Mouse (Mus musculus) liver, embryonic 15.5 days (tissue): ENCODE measurements at regions not wholly inside any gene's neighbourhood (a gene's known extent, or its start where the extent isn't known, plus 50 kb on each side); places are given as distances from the start of the nearest gene placed in this dataset.

Source experiments
- ATAC-seq: fragments of 200-750 bp; cut with Nextera tagmentation; 2 replicates; pipeline ENCODE4 v1.8.0; 2017; ENCODE audit warnings: moderate number of reproducible peaks, mild to moderate bottlenecking, moderate library complexity; ENCODE audit not compliant: insufficient read depth
- H3K27ac ChIP-seq: fragments of 300-500 bp; sonication (generic); replicated peaks from 2 replicates; pipeline ENCODE4 v1.5.1; 2015; ENCODE audit warnings: mild to moderate bottlenecking, inconsistent platforms
- H3K27me3 ChIP-seq: fragments of 300-500 bp; sonication (generic); 2 replicates; pipeline ENCODE4 v1.6.1; 2015; ENCODE audit warnings: mild to moderate bottlenecking, inconsistent platforms
- H3K36me3 ChIP-seq: fragments of 300-500 bp; sonication (generic); replicated peaks from 2 replicates; pipeline ENCODE4 v1.6.1; 2015; ENCODE audit warnings: moderate library complexity, mild to moderate bottlenecking, inconsistent platforms
- H3K4me1 ChIP-seq: fragments of 300-500 bp; sonication (generic); replicated peaks from 2 replicates; pipeline ENCODE4 v1.6.1; 2015; ENCODE audit warnings: inconsistent platforms
- H3K4me2 ChIP-seq: fragments of 300-500 bp; sonication (generic); 2 replicates; pipeline ENCODE4 v1.6.1; 2015; ENCODE audit warnings: moderate library complexity, mild to moderate bottlenecking, inconsistent platforms
- H3K4me3 ChIP-seq: fragments of 300-500 bp; sonication (generic); replicated peaks from 2 replicates; pipeline ENCODE4 v1.5.1; 2015; ENCODE audit warnings: mild to moderate bottlenecking, inconsistent platforms
- H3K9ac ChIP-seq: fragments of 300-500 bp; sonication (generic); 2 replicates; pipeline ENCODE4 v1.6.1; 2015; ENCODE audit warnings: moderate library complexity, mild to moderate bottlenecking, inconsistent platforms
- H3K9me3 ChIP-seq: fragments of 300-500 bp; sonication (generic); replicated peaks from 2 replicates; pipeline ENCODE4 v1.6.1; 2016; ENCODE audit warnings: inconsistent platforms
- WGBS: fragments of 180-500 bp; shearing (Covaris S2); methylation state at CpG from one replicate; pipeline ENCODE4 v1.1.7; 2015; ENCODE audit warnings: mixed read lengths; ENCODE audit not compliant: insufficient replicate concordance; 5-methylcytosine and 5-hydroxymethylcytosine counted together

DNA sequence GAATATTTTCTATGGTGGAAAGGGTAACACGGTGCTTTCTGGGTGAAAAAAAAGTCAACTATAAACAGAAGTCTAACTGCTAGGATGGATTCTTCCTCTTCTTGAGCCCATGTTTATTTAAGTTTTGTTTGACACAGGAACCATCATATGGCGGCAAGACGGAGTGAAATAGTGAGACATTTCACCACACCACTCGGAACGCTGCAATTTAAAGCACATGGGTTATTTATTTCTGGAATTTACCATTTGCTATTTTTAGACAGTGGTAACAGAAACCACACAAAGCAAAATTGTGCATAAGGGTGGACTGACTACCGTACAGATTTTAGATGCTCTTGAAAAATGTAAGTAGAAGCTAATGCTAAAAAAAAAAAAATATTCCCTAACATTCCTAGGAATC is 103.1 kb upstream of the Ldb2 start:
- Histone ChIP-seq H3K4me3 (no peak overlapping the region), H3K4me1 (no peaks in the 10 kb centered on the region), H3K27ac (no peak overlapping the region), H3K4me2 (no peak overlapping the region), H3K9me3 (no peaks in the 10 kb centered on the region), H3K36me3 (no peaks in the 10 kb centered on the region), H3K9ac (no peak overlapping the region), H3K27me3 (no peaks in the 10 kb centered on the region)
- ATAC-seq: no peak
- 47% methylated on average over 6 of the region's 6 CpGs for WGBS

DNA sequence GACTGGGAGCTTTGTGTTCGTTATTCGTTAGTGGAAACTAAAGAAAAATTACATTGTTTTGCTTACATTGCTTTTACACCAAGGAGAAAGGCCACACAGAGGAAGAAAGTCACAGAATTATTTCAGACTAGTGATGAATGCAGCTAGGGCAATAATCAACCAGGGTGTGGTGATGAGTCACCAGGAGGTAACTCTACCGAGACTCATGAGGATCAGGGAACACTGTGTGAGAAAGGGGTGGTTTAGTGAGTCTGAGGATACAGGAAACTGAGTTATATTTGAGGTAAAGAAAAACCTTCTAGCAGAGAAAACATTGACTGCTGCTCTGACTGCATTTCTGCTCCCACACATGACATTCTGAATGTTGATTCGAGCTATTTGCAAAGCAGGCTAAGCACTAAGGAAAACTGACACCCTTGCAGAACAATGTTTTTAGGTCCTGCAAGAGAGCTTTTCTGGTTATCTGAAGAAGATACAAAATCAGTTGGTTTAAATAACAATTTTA is 87.1 kb upstream of the Ldb2 start:
- 44% methylated on average over 4 of the region's 4 CpGs for WGBS
- Histone ChIP-seq H3K36me3 (no peaks in the 10 kb centered on the region), H3K27me3 (no peaks in the 10 kb centered on the region), H3K4me1 (no peaks in the 10 kb centered on the region), H3K9ac (no peak overlapping the region), H3K9me3 (no peaks in the 10 kb centered on the region), H3K4me2 (no peak overlapping the region), H3K4me3 (no peak overlapping the region), H3K27ac (no peak overlapping the region)
- ATAC-seq: no peak

DNA sequence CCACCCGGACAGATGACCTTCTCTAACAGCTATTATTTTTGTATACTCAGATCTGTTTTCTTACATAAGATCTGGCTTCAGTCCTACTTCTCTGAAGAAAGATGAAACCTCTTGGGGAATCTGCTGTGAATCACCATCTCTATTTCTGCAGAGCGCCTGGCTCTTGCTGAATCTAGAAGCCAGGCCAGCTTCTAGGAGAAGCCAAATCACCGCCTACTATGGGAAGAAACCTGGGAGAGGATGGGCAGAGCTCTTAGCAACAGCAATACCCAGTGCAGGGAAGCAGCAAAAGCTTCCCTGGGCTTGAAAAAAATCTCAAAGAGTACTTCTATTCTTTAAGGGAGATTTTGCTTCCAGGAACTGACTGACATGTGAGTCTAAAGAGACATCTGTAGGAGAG is 77.5 kb upstream of the Ldb2 start:
- no peaks in the 10 kb centered on the region for H3K27me3 ChIP-seq
- H3K4me1 ChIP-seq: no peaks in the 10 kb centered on the region
- no peak overlapping the region for H3K27ac ChIP-seq
- ATAC-seq: no peak
- H3K4me2 ChIP-seq: no peak overlapping the region
- H3K9me3 ChIP-seq: no peaks in the 10 kb centered on the region
- WGBS: 51% methylated on average over 3 of the region's 3 CpGs
- no peak overlapping the region for H3K9ac ChIP-seq
- no peaks in the 10 kb centered on the region for H3K36me3 ChIP-seq
- no peak overlapping the region for H3K4me3 ChIP-seq

DNA sequence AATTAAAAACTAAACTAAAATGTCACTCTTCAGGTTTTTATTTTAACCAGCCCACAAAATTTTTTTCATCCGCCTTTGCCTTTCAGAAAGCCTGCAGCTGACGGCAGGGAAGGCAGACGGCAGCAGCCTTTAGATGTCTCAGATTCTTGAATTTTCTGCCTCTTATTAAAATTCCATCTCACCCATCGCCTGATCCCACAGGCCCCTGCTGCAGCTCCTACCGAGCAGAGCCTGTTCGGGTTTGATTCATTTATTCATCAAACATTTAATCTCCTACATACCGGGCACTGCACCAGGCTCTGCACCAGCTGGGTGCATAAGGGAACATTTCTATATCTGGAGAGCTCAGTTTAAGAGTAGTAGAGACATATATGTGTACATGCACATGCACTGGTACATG is 72.8 kb upstream of the Ldb2 start:
- no peak overlapping the region for H3K4me2 ChIP-seq
- H3K27ac ChIP-seq: no peak overlapping the region
- H3K4me3 ChIP-seq: no peak overlapping the region
- WGBS: 63% methylated on average over 7 of the region's 7 CpGs
- ATAC-seq: no peak
- H3K9me3 ChIP-seq: no peaks in the 10 kb centered on the region
- H3K36me3 ChIP-seq: no peaks in the 10 kb centered on the region
- H3K9ac ChIP-seq: no peak overlapping the region
- no peaks in the 10 kb centered on the region for H3K4me1 ChIP-seq
- H3K27me3 ChIP-seq: no peaks in the 10 kb centered on the region

DNA sequence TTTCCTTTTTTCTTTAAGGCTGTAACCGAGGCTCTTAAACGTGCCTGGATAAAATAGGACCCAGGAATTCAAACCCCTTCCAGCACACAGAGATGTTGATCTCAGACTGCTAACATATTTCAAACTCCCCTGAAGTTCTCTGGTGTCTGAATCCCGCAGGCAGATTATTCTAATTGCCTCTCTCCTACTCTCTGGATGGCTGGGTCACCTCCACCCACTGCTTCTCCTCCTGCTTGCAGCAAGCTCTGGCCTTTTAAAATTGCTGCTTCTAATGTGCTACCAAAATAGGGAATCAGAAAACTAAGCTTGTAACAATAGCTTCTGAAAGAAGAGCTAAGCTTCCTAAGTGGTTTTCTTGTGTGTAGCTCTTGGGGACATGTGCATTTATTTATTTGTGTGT is 64.4 kb upstream of the Ldb2 start:
- no peaks in the 10 kb centered on the region for H3K4me1 ChIP-seq
- H3K27me3 ChIP-seq: no peaks in the 10 kb centered on the region
- H3K9me3 ChIP-seq: no peaks in the 10 kb centered on the region
- H3K4me3 ChIP-seq: no peak overlapping the region
- no peak overlapping the region for H3K4me2 ChIP-seq
- H3K27ac ChIP-seq: no peak overlapping the region
- ATAC-seq: no peak
- H3K9ac ChIP-seq: no peak overlapping the region
- WGBS: 42% methylated on average over 3 of the region's 3 CpGs
- H3K36me3 ChIP-seq: no peaks in the 10 kb centered on the region

DNA sequence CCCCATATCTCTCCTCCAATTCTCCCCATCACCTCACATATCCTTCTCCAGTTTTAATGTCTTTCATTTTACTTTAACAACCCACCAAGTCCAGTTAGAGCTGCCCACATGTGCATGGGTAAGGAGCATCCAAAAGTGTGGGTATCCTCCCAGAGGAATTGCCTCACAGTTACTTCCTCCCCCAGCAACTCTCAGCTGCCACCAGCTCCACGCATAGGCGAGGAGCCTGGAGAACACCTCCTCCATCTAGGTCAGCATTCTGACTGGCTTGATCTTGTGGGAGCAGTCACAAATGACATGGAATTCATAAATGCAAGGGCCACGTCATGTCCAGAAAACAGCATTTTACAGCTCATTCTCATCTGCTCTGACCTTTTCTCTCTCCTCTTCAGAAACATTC is 63.9 kb upstream of the Ldb2 start:
- Histone ChIP-seq H3K27ac (no peak overlapping the region), H3K4me2 (no peak overlapping the region), H3K9ac (no peak overlapping the region), H3K4me1 (no peaks in the 10 kb centered on the region), H3K27me3 (no peaks in the 10 kb centered on the region), H3K4me3 (no peak overlapping the region), H3K36me3 (no peaks in the 10 kb centered on the region), H3K9me3 (no peaks in the 10 kb centered on the region)
- 47% methylated on average over 3 of the region's 3 CpGs for WGBS
- ATAC-seq: no peak

DNA sequence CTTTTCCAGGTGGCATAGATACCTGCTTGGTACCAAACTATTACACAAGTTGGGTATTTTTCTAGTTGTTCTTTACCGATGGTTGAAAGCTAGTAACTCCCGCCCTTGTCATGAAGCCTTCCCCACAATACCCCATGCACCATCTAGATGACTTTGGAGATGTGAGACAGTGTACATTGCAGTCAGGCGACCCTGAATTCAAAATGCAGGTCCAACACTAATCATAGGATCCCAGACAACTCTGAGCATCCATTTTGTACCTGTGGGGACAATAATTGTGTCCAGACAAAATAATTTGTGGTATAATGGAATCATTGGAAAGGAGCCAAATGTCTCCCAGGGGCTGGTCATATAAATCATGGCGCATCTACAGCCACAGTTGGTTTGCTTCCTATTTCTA is 54.7 kb upstream of the Ldb2 start:
- ATAC-seq: no peak

More for the DNA sequence above, 54.7 kb upstream of the Ldb2 start:
- Histone ChIP-seq H3K9ac (no peak overlapping the region), H3K36me3 (no peaks in the 10 kb centered on the region), H3K4me1 (no peaks in the 10 kb centered on the region), H3K4me3 (no peak overlapping the region), H3K27me3 (no peaks in the 10 kb centered on the region), H3K4me2 (no peak overlapping the region), H3K27ac (no peak overlapping the region), H3K9me3 (no peaks in the 10 kb centered on the region)
- WGBS: 51% methylated on average over 4 of the region's 4 CpGs
